Mouse (Mus musculus) lung, embryonic 14.5 days (tissue): ENCODE measurements at regions not wholly inside any gene's neighbourhood (a gene's known extent, or its start where the extent isn't known, plus 50 kb on each side); places are given as distances from the start of the nearest gene placed in this dataset.

Experiments used
- ATAC-seq: fragments of 200-750 bp; cut with Nextera tagmentation; 2 replicates; pipeline ENCODE4 v1.8.0; 2017; ENCODE audit warnings: mild to moderate bottlenecking, moderate TSS enrichment, moderate library complexity; ENCODE audit not compliant: insufficient read depth
- DNase-seq: peaks from one replicate; pipeline ENCODE4 v3.0.0-alpha.2; 2015
- H3K27ac ChIP-seq: fragments of 300-500 bp; sonication (generic); 2 replicates; pipeline ENCODE4 v1.5.1; 2014; ENCODE audit warnings: low read depth, mild to moderate bottlenecking, moderate library complexity
- H3K27me3 ChIP-seq: fragments of 300-500 bp; sonication (generic); 2 replicates; pipeline ENCODE4 v1.6.1; 2014; ENCODE audit warnings: low read length, control low read depth; ENCODE audit not compliant: insufficient read depth
- H3K36me3 ChIP-seq: fragments of 300-500 bp; sonication (generic); 2 replicates; pipeline ENCODE4 v1.6.1; 2014; ENCODE audit warnings: control low read depth; ENCODE audit not compliant: insufficient read depth
- H3K4me1 ChIP-seq: fragments of 300-500 bp; sonication (generic); 2 replicates; pipeline ENCODE4 v1.6.1; 2014; ENCODE audit warnings: antibody characterized with exemption, control low read depth; ENCODE audit not compliant: insufficient read depth
- H3K4me2 ChIP-seq: fragments of 300-500 bp; sonication (generic); 2 replicates; pipeline ENCODE4 v1.6.1; 2014; ENCODE audit warnings: mild to moderate bottlenecking
- H3K4me3 ChIP-seq: fragments of 300-500 bp; sonication (generic); 2 replicates; pipeline ENCODE4 v1.5.1; 2014; ENCODE audit warnings: low read depth, low read length
- H3K9ac ChIP-seq: fragments of 300-500 bp; sonication (generic); 2 replicates; pipeline ENCODE4 v1.6.1; 2014
- H3K9me3 ChIP-seq: fragments of 300-500 bp; sonication (generic); 2 replicates; pipeline ENCODE4 v1.6.1; 2016; ENCODE audit warnings: low read depth, low read length, control low read depth
- CTCF ChIP-seq: IDR thresholded peaks from 2 replicates; pipeline ENCODE4 v1.5.1; 2016; ENCODE audit warnings: antibody characterized with exemption, low read depth
- WGBS: fragments of 180-500 bp; shearing (Covaris S2); extraction: QIAGEN DNeasy Blood & Tissue Kit; methylation state at CpG from one replicate; pipeline ENCODE4 v1.1.7; 2014; 5-methylcytosine and 5-hydroxymethylcytosine counted together

- H3K4me1 ChIP-seq: no peaks in the 10 kb centered on the region
- WGBS: 61% methylated on average over 3 of the region's 3 CpGs
- no peaks in the 10 kb centered on the region for H3K27me3 ChIP-seq
- DNase-seq (peak; percentile 37), ATAC-seq (peak; percentile 44; the same call in 1 of the 2 replicates)
- no peak overlapping the region for H3K4me2 ChIP-seq
- H3K9ac ChIP-seq: no peak overlapping the region
- TF ChIP-seq CTCF: no peak
- no peak overlapping the region for H3K4me3 ChIP-seq
- H3K27ac ChIP-seq: no peak overlapping the region
- no peaks in the 10 kb centered on the region for H3K36me3 ChIP-seq
- H3K9me3 ChIP-seq: no peaks in the 10 kb centered on the region
These were observed 55.5 kb upstream of the Kcne4 start for GRCm38 (mm10) chr1:78761061-78761515.
